Mouse (Mus musculus): ENCODE data around the gene Rpl13.

DNA sequence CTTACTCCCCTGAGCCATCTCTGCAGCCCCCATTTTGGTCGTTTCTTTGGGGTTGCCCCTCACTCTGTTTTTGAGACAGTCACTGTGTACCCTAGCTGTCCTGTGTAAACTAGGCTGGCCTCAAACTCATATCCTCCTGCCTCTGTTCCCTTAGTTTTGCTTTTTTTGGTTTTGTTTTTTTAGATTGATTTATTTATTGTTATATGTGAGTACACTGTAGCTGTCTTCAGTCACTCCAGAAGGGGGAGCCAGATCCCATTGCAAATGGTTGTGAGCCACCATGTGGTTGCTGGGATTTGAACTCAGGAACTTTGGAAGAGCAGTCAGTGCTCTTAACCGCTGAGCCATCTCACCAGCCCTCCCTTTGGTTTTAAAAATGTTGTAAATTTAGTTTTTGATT lies 4.4 kb downstream of the Rpl13 start:
- no peak for TF ChIP-seq POLR2AphosphoS2 (IDR thresholded peaks at IDR 0.05; ENCODE audit: low read length)
- no peak for TF ChIP-seq EP300 (IDR thresholded peaks at IDR 0.05; ENCODE audit: low read depth in 1 of 2, low read length in 2 of 2)

Measured in MEL (cell line).